Mouse (Mus musculus) cerebellum, adult 2 months (tissue): ENCODE results near the gene Aagab.

ENCODE experiments used
- CTCF ChIP-seq: fragments of 200-500 bp; IDR thresholded peaks from 2 replicates; pipeline ENCODE4 v1.5.1; 2011; ENCODE audit warnings: low read depth, mild to moderate bottlenecking, control low read depth, low read length, moderate library complexity, borderline replicate concordance; ENCODE audit not compliant: insufficient read depth
- POLR2A ChIP-seq: fragments of 200-500 bp; IDR thresholded peaks from 2 replicates; pipeline ENCODE4 v1.6.1; 2011; ENCODE audit warnings: low read length, control low read depth, borderline replicate concordance; ENCODE audit not compliant: insufficient read depth

DNA sequence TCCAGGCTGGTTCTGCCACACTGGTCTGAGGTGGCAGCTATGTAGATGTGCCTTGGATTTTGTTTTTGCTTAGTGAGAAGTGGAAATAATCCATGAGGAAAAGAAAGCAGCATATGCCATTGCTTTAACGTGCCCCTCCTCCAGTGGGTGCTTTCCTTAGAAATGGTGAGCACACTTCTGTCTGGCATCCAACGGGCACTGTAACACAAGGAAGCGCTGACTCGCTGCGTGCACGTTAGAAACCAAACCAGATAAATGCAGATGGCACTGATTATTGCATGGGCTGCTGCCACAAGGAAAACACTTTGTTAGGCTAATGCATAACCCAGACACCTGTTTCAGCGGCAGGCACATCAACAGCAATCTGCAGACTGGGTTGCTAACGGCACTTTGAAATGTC, 6.8 kb upstream of the Aagab start:
- TF ChIP-seq CTCF (no peak), POLR2A (no peak)
